Mouse (Mus musculus) limb, embryonic 13.5 days (tissue): ENCODE results near the gene Wwp2. TPM values are rescaled to one million over a fixed set of nuclear protein-coding genes. Genes with fewer than 3 reads are reported as not detected.
A peak's percentile ranks its signal among the peaks of the same experiment; 100 is the strongest.

Source experiments
- ATAC-seq: fragments of 200-750 bp; cut with Nextera tagmentation; 2 replicates; pipeline ENCODE4 v1.8.0; 2017; ENCODE audit warnings: low read depth, moderate number of reproducible peaks, moderate TSS enrichment; ENCODE audit not compliant: low FRiP score
- H3K27ac ChIP-seq: fragments of 300-500 bp; sonication (generic); 2 replicates; pipeline ENCODE4 v1.5.1; 2015; ENCODE audit warnings: inconsistent platforms, mild to moderate bottlenecking, moderate library complexity
- H3K27me3 ChIP-seq: fragments of 300-500 bp; sonication (generic); 2 replicates; pipeline ENCODE4 v1.6.1; 2015; ENCODE audit warnings: mild to moderate bottlenecking, inconsistent platforms
- H3K36me3 ChIP-seq: fragments of 300-500 bp; sonication (generic); 2 replicates; pipeline ENCODE4 v1.6.1; 2015; ENCODE audit warnings: inconsistent platforms, mild to moderate bottlenecking, moderate library complexity
- H3K4me1 ChIP-seq: fragments of 300-500 bp; sonication (generic); 2 replicates; pipeline ENCODE4 v1.6.1; 2015; ENCODE audit warnings: inconsistent platforms
- H3K4me2 ChIP-seq: fragments of 300-500 bp; sonication (generic); replicated peaks from 2 replicates; pipeline ENCODE4 v1.6.1; 2015; ENCODE audit warnings: inconsistent platforms, mild to moderate bottlenecking, moderate library complexity
- H3K4me3 ChIP-seq: fragments of 300-500 bp; sonication (generic); 2 replicates; pipeline ENCODE4 v1.5.1; 2015; ENCODE audit warnings: moderate library complexity, mild to moderate bottlenecking, inconsistent platforms
- H3K9ac ChIP-seq: fragments of 300-500 bp; sonication (generic); 2 replicates; pipeline ENCODE4 v1.6.1; 2015; ENCODE audit warnings: mild to moderate bottlenecking, inconsistent platforms
- H3K9me3 ChIP-seq: fragments of 300-500 bp; sonication (generic); 2 replicates; pipeline ENCODE4 v1.6.1; 2016; ENCODE audit warnings: inconsistent platforms
- WGBS: fragments of 180-500 bp; shearing (Covaris S2); methylation state at CpG from one replicate; pipeline ENCODE4 v1.1.7; 2015; 5-methylcytosine and 5-hydroxymethylcytosine counted together
- polyA plus RNA-seq: library from polyadenylated mRNA; unstranded; fragments of >200 nt; fragmentation: Nextera tagmentation; extraction: Ambion mirVana; gene quantifications from 2 replicates; pipeline ENCODE4 v1.2.1, GENCODE M21; 2015

The Wwp2 gene
- polyA plus RNA-seq, 1 experiment from 2014 or later: 329 TPM

- no peaks in the 10 kb centered on the region for H3K9me3 ChIP-seq
- H3K9ac ChIP-seq: peak overlapping the region; percentile 88
- peak; percentile 12; the same call in 1 of the 2 replicates for ATAC-seq
Measured at GRCm38 (mm10) chr8:107436841-107437421, 766 bp downstream of the Wwp2 start.

GRCm38 (mm10) chr8:107437711-107438110 lies 1.5 kb downstream of the Wwp2 start:
- 69% methylated on average over 2 of the region's 2 CpGs for WGBS
- no peaks in the 10 kb centered on the region for H3K9me3 ChIP-seq

More at GRCm38 (mm10) chr8:107436841-107437421, 766 bp downstream of the Wwp2 start:
- WGBS: 10% methylated on average over 16 of the region's 16 CpGs
- Histone ChIP-seq H3K4me3 (peak overlapping the region; percentile 81), H3K27me3 (no peaks in the 10 kb centered on the region), H3K27ac (peak overlapping the region; percentile 84), H3K4me1 (peaks cover 21% of the 10 kb centered on the region), H3K4me2 (peak overlapping the region; percentile 74), H3K36me3 (peaks cover 3% of the 10 kb centered on the region; the same call in 1 of the 2 replicates)

GRCm38 (mm10) chr8:107439880-107440625 lies 3.9 kb downstream of the Wwp2 start:
- peaks cover 8% of the 10 kb centered on the region; the same call in 1 of the 2 replicates for H3K36me3 ChIP-seq
- no peak overlapping the region for H3K27ac ChIP-seq
- H3K4me3 ChIP-seq: no peak overlapping the region
- H3K9me3 ChIP-seq: no peaks in the 10 kb centered on the region
- H3K4me2 ChIP-seq: no peak overlapping the region
- ATAC-seq: no peak
- WGBS: 94% methylated on average over 3 of the region's 3 CpGs
- H3K4me1 ChIP-seq: peaks cover 28% of the 10 kb centered on the region
- H3K27me3 ChIP-seq: no peaks in the 10 kb centered on the region
- no peak overlapping the region for H3K9ac ChIP-seq

More at GRCm38 (mm10) chr8:107437711-107438110, 1.5 kb downstream of the Wwp2 start:
- Histone ChIP-seq H3K4me1 (peaks cover 21% of the 10 kb centered on the region), H3K36me3 (peaks cover 8% of the 10 kb centered on the region; the same call in 1 of the 2 replicates), H3K27ac (no peak overlapping the region), H3K4me3 (peak overlapping the region; percentile 81; the same call in 1 of the 2 replicates), H3K27me3 (no peaks in the 10 kb centered on the region), H3K9ac (no peak overlapping the region), H3K4me2 (peak overlapping the region; percentile 74)
- no peak for ATAC-seq

GRCm38 (mm10) chr8:107444626-107445025 lies 8.5 kb downstream of the Wwp2 start:
- ATAC-seq: no peak
- 65% methylated on average over 3 of the region's 3 CpGs for whole genome bisulfite sequencing
- Histone ChIP-seq H3K36me3 (peaks cover 8% of the 10 kb centered on the region; the same call in 1 of the 2 replicates), H3K27me3 (no peaks in the 10 kb centered on the region), H3K9me3 (no peaks in the 10 kb centered on the region), H3K27ac (no peak overlapping the region; the same call in 1 of the 2 replicates), H3K9ac (peak overlapping the region; percentile 19), H3K4me3 (no peak overlapping the region), H3K4me1 (peaks cover 34% of the 10 kb centered on the region), H3K4me2 (no peak overlapping the region)

- no peak for ATAC-seq
- Histone ChIP-seq H3K36me3 (peaks cover 5% of the 10 kb centered on the region; the same call in 1 of the 2 replicates), H3K27ac (no peak overlapping the region; the same call in 1 of the 2 replicates), H3K4me3 (no peak overlapping the region), H3K4me2 (no peak overlapping the region), H3K9me3 (no peaks in the 10 kb centered on the region), H3K27me3 (no peaks in the 10 kb centered on the region), H3K9ac (no peak overlapping the region), H3K4me1 (peaks cover 31% of the 10 kb centered on the region)
Measured at GRCm38 (mm10) chr8:107447713-107448112, 11.5 kb downstream of the Wwp2 start.

GRCm38 (mm10) chr8:107448382-107448889 lies 12.3 kb downstream of the Wwp2 start:
- Histone ChIP-seq H3K4me2 (no peak overlapping the region), H3K4me3 (no peak overlapping the region), H3K36me3 (peaks cover 12% of the 10 kb centered on the region), H3K4me1 (peaks cover 31% of the 10 kb centered on the region), H3K9ac (no peak overlapping the region), H3K27ac (no peak overlapping the region; the same call in 1 of the 2 replicates), H3K27me3 (no peaks in the 10 kb centered on the region), H3K9me3 (no peaks in the 10 kb centered on the region)
- WGBS: 79% methylated on average over 4 of the region's 4 CpGs
- no peak for ATAC-seq

- ATAC-seq: no peak
- no peaks in the 10 kb centered on the region for H3K9me3 ChIP-seq
- WGBS: 52% methylated on average over 8 of the region's 8 CpGs
Measured at GRCm38 (mm10) chr8:107449130-107449529, 13.0 kb downstream of the Wwp2 start.

GRCm38 (mm10) chr8:107449655-107450054 lies 13.5 kb downstream of the Wwp2 start:
- Histone ChIP-seq H3K4me1 (peaks cover 27% of the 10 kb centered on the region), H3K27me3 (no peaks in the 10 kb centered on the region), H3K36me3 (peaks cover 18% of the 10 kb centered on the region), H3K27ac (0 out of 2 replicates have a peak overlapping the region, but pooled peaks have one; percentile 40), H3K4me3 (no peak overlapping the region), H3K4me2 (no peak overlapping the region), H3K9me3 (no peaks in the 10 kb centered on the region), H3K9ac (no peak overlapping the region)
- WGBS: 77% methylated on average over 6 of the region's 6 CpGs
- ATAC-seq: no peak

More at GRCm38 (mm10) chr8:107449130-107449529, 13.0 kb downstream of the Wwp2 start:
- Histone ChIP-seq H3K36me3 (peaks cover 18% of the 10 kb centered on the region), H3K4me2 (no peak overlapping the region), H3K27ac (peak overlapping the region; percentile 40; the same call in 1 of the 2 replicates), H3K27me3 (no peaks in the 10 kb centered on the region), H3K4me3 (no peak overlapping the region), H3K4me1 (peaks cover 31% of the 10 kb centered on the region), H3K9ac (no peak overlapping the region)

- no peak for ATAC-seq
- WGBS: 86% methylated on average over 13 of the region's 13 CpGs
Measured at GRCm38 (mm10) chr8:107451414-107452066, 15.4 kb downstream of the Wwp2 start.

GRCm38 (mm10) chr8:107453386-107453785 lies 17.2 kb downstream of the Wwp2 start:
- 94% methylated on average over 11 of the region's 11 CpGs for WGBS
- Histone ChIP-seq H3K9me3 (no peaks in the 10 kb centered on the region), H3K4me3 (no peak overlapping the region), H3K36me3 (peaks cover 31% of the 10 kb centered on the region), H3K27me3 (no peaks in the 10 kb centered on the region), H3K4me2 (no peak overlapping the region), H3K9ac (no peak overlapping the region), H3K27ac (no peak overlapping the region), H3K4me1 (peaks cover 31% of the 10 kb centered on the region)
- no peak for ATAC-seq

More at GRCm38 (mm10) chr8:107451414-107452066, 15.4 kb downstream of the Wwp2 start:
- H3K9ac ChIP-seq: no peak overlapping the region
- H3K9me3 ChIP-seq: no peaks in the 10 kb centered on the region
- peaks cover 31% of the 10 kb centered on the region for H3K4me1 ChIP-seq
- H3K4me3 ChIP-seq: no peak overlapping the region
- no peak overlapping the region for H3K27ac ChIP-seq
- no peak overlapping the region for H3K4me2 ChIP-seq
- H3K36me3 ChIP-seq: peaks cover 20% of the 10 kb centered on the region
- H3K27me3 ChIP-seq: no peaks in the 10 kb centered on the region

GRCm38 (mm10) chr8:107455268-107455667 lies 19.1 kb downstream of the Wwp2 start:
- Histone ChIP-seq H3K27me3 (no peaks in the 10 kb centered on the region), H3K4me3 (no peak overlapping the region), H3K9me3 (no peaks in the 10 kb centered on the region), H3K4me1 (peaks cover 17% of the 10 kb centered on the region; the same call in 1 of the 2 replicates), H3K27ac (peak overlapping the region; percentile 39; the same call in 1 of the 2 replicates), H3K4me2 (no peak overlapping the region), H3K36me3 (peaks cover 36% of the 10 kb centered on the region), H3K9ac (no peak overlapping the region)
- peak; percentile 45; the same call in 1 of the 2 replicates for ATAC-seq
- WGBS: 7% methylated on average over 3 of the region's 3 CpGs
